Mouse (Mus musculus) cerebellum, adult 18-20 months (tissue): ENCODE results near the gene Mrpl55.
A peak's percentile ranks its signal among the peaks of the same experiment; 100 is the strongest.

Experiments
- DNase-seq, 2 experiments: peaks; one replicate each; pipeline ENCODE4 v3.0.0; 2021

The Mrpl55 gene

DNA sequence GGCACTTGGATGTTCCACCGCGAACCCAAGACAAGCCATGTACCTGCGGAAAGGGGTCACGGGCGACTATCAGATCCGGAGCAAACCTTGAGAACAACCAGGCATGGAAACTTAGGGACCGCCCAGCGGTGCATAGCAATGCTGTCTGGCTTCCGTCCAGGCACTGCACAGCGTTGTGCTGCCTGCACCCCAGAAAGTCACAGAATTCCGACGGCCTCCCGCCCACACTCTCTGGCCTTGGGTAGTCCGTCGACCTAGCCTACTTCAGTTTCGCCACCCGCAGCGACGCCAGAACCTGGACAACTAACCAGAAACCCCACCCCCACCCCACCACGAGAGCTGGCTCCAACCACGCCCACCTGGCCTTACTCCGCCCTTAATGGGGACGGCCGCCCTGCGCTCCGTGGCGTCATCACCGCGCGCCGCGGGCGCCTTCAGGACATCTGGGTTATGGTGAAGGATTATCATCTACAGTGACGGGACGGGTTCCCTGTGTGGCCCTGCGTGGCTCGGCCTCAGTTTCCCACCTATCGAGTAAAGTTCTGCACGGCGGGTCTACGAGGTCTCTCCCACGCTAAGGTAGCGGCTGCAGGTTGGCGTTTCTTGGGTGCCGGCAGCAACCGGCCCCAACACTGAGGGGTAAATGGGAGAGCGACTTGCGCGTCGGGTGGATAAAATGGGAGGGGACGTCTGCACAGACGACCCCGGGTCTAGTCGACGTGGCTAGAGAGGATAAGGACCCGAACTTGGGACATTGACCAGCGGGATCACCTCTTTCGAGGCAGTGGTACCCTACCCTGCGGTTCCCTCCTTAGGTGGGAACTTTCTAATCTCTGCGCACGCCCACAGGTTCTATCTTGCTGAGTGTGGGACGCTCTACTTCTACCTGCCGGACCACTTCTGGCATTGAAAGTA is at the start of gene Mrpl55:
Gene Mrpl55, plus strand, starts transcription at position 406 of the 915 bp plus-strand sequence.
- peak; percentile 93 to 95 for DNase-seq

DNA sequence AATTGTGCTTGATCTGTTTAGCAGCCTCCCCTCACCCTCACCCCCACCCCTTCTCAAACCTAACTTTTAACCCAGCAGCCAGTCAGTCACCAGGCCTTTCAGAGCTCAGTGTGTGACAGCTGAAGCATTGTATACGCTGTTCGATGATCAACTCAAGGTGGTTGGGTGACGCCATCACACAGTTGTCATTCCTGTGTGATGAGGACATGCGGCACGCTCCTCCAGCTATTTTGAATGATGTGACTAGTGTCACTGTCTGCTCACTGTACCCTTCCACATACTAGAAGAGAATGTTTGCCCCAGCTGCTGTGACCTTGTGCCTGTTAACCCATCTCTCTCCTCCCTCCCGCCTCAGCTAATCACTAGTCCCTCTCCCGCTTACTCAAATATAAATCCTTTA is 48.1 kb upstream of the Mrpl55 start:
- no peak for DNase-seq

DNA sequence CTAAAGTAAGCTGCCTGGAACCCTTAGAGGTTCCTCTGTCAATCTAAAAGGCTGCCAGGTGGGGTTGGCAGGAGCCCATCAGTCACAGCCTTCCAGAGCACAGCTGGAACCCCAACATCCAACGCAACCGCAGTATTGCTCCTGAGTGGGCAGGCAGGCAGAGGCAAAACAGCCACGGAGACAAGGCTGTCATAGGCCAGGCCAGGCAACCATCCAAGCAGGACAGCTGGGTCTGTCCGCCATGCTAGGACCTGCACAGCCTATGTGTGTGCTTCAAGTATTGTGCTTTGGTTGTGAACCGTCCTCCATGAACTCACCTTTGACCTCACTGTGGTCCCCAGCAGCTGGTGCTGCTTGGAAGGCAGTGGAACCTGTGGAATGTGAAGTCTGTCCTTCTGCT is 46.4 kb upstream of the Mrpl55 start:
- DNase-seq, result no peak

DNA sequence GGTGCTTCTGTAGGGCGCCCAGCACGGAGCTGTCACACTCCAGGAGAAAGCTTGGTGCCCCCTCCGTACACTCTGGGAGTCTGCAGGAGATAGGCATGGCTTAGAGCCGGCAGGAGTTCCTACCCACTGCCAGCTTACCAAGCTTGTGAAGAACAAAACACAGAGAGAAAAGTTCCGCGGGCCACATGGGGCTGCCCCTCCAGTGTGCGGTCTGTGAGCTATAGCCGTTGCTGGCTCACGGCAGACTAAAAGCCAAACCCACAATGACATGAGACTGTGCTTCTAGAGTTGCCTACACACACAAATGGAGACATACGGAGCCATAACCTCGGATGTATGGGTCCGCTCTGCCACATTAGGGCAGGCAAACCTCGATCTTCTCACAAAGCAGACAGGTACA is 43.2 kb upstream of the Mrpl55 start:
- DNase-seq, result no peak

DNA sequence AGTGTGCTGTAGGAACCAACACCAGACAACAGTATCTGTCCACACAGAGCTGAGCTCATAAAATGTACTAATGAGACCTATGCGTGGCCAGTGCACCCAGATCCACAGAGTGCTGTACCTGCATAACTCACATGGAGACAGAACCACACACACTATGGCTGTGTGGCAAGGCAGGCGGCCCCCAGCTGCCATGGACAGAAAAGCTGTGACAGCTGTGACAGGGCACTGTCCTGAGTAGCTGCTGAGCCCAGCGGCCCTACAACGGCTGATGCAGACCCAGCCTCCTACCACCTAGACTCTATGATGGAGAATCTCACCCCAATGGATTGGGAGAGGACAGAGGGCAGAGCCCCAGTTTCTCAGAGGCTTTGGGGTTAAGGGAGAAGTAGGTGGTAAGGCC is 42.7 kb upstream of the Mrpl55 start:
- DNase-seq, result no peak

DNA sequence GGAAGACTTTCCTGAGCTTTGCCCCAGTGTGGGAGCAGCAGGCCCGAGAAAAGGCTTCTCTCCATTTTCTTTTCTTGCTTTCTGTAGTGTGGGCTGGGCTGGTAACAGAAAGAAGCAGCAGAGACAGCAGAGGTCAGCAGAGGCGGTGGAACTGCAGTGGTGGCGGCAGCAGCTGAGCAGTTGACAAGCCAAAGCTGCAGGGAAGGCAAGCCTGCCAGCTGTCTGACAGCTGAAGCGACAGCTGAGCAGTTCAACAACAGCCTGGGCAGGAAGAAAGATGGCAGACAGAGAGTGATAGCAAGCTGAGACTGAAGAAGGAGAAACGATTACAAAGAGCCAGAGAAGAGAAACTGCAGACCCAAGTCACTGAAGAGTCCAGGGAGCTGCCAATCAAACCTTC is 40.9 kb upstream of the Mrpl55 start:
- DNase-seq, result no peak

DNA sequence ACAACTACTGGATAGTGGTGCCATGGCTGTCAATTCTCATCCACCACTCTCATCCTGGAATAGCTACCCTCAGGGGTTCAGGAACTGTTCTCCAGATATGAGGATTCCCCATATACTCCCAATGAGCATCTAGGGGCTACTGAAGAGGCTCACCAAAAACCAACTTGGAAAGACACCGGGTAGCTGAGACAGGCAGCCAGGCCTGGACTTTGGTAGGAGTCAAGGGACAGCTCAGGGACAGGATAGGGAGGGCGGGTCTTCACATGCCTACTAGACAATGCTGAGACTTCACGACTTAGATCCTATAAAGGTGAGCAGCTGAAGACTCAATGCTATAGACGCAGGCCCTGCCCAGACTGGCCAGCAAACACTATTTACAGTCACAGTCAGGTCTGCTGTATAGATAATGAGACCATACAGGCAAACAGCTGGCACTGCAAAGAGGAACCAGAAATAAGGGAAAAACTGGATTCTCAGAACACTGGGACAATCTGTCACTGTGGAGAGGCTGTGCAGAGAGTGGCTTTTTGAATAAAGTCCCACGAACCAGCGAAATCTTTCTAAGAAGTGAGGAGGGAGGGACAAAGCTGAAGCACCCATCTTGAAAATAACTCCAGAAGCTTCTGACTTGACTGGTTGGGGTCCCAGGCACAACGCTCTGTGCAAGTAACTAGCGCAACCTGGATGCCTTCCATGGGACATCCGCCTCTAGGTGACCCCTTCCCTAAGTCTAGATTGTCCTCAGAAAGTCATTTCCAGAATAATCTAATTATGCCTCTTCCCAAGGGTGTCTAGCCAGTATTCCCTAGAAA is 39.6 kb upstream of the Mrpl55 start:
- DNase-seq, result no peak

DNA sequence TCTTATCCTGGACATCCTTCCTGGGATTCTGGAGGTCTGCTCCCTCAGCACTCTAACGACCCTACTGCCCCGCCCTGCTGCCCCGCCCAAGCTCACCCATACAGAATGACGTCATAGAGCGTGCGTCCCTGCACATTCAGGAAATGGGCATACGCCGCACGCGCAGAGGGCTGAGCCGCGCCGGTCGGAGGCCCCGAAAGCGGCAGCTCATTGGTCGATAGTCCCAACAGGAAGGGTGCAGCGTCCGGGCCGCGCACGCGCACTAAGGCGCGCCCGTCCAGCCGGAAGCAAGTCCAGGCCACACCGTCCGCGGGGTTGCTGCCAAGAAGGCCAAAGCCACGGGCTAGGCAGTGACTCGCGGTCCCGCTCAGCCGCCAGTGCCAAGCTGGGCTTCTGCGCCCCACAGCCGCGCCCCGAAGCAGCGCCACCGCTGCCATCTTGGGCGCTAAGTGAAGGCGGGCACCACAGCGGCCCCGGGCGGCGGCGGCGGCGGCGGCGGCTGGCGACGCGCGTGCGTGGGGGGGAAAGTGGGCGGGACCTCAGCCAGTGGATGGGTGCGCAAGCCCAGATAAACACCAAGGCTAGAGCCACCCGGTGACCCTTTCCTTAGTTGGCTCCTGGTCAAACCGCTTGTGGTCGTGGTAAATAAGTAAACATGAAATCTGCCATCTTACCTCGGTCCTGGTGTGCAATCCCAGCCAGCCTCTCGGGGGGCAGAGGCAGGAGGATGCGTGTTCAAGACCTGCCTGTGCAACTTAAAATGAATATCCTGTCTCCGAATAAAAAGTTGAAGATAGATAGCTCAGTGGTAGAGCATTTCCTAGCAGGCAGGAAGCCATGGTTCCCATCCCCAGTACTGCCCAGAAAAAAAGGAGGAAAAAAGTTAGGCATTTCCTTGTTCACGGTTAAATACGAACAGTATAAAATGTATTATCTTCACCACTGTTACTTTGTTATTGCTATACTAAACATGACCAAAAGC is 38.7 kb upstream of the Mrpl55 start, which contains the start of gene Iba57:
Gene Iba57, minus strand, starts transcription at position 485 of the 982 bp plus-strand sequence.
- DNase-seq, result peak; percentile 99

DNA sequence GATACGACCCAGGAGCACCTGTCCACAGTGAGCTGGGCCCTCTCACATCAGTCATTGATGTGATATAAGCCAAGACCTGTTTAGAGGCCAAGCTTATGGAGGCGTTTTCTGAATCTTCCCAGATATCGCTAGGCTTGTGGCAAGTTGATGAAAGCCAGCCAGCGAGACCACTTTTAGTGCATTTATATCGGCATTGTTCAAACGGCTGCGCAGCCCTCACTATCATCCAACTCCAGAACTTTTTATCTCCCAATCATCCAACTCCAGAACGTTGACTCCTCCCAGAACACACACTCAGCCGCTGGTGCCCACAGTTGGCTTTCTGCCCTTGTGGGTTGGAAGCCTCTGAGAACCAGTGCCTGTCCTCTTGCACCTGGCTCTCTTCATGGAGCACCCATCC is 37.9 kb upstream of the Mrpl55 start:
- no peak for DNase-seq

DNA sequence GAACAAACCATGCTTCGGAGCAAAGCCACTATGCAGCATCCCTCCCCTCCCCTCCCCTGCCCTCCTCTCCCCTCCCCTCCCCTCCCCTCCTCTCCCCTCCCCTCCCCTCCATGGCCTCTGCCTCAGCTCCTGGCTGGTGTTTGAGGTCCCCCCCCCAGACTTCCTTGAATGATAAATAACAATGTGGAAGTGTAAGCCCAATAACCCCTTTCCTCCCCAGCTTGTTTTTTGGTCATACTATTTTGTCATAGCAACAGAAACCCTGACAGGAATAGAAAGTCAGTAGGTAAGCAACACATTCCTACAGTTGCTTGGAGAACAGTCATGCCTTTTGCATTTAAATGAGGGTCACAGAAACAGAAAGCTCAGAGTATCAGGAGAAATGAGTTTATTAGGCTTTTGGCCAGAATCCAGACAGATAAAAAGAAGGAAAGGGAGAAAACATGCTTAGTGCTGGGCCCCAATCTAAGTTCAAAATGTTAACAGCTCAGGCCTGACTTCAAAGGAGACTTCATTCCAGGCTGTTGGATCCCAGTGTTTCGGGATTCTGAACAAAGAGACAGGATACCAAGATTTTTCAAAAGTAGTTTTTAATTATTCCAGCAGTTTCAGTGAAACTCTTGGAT is 36.6 kb upstream of the Mrpl55 start:
- no peak for DNase-seq

DNA sequence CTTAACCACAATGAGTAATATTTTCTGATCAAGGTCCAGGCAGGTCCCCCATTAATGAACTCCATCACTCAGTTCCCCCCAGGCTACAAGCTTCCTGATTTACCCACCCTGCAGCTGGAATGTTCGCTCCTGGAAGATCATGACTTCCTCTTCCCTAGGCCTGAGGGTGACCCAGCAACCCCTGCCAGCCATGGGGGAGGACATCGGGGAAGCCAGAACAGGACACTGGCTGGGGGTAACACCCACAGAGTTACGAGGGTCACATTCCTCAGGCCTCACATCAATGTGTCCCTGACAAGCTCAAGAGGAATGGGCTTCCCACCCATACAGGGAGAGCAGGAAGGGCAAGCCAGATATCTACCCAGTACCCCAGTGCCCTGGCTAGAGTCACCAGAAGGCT is 32.5 kb upstream of the Mrpl55 start:
- DNase-seq, result no peak

DNA sequence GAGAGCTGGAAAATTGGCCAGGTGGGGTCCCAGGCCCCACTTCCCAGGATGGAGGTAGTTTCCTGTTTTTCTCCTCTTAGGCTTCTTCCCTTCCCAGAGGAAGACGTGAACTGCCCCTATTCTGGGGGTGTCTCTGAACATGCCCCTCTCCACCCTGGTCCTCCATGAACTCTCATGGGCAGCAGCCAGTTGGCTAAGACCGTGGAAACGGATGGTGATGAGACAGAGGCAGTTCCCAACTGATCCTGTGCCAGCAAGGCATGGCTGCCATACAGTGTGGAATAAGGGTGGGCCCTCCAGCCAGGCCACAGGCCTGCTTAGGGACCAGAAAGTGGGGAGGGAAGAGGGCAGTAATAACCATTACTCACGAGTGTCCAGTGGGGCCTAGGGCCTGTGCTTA is 31.7 kb upstream of the Mrpl55 start:
- DNase-seq, result no peak

DNA sequence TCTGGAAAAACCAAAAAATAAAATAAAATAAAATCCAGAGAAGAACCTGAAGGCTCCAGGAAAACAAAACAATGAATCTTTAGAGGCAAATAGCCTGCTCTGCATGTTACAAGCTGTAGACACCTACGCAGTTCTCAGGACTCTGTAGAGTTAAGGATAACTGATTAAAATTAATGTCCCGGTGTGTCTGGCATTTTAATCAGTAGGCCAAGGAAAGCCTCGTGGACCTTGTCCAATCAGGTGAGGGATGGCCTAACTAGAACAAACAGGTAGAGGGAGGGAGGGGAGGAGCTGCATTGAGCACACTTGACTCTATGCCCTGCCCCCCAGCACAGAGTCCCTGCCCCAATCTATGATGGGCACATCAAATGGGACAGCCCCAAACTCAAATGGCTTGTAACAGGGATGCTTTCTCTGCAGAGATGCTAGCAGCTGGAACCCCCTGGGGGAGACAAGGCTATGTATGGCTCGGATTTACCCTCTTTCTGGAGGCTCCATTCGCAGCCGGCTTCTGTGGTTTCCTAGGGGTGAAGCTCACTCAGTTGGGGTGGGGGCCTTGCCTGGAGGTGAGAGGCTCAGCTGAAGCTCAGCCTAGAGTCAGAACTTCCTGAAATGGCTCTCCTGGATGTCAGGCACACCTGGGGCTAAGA is 28.0 kb upstream of the Mrpl55 start:
- DNase-seq, result no peak

DNA sequence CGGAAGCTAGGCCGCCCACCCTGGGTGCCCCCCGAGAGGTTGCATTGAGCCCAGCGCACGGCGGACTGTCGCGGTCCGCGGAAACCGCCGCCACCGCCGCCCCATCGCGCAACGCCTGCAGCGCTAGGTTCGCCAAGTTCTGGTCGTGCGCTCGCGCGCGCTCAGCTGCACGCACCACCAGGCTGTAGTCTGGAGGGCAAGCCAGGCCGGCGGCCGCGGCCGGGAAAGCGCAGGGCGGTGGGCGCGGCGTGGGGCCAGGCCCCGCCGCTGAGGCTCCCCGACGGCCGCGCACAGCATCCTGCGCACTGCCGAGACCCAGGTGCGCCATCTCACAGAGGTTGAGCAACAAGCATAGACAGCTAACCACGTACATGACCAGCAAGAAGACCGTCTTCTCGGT is 25.8 kb upstream of the Mrpl55 start:
- no peak for DNase-seq

DNA sequence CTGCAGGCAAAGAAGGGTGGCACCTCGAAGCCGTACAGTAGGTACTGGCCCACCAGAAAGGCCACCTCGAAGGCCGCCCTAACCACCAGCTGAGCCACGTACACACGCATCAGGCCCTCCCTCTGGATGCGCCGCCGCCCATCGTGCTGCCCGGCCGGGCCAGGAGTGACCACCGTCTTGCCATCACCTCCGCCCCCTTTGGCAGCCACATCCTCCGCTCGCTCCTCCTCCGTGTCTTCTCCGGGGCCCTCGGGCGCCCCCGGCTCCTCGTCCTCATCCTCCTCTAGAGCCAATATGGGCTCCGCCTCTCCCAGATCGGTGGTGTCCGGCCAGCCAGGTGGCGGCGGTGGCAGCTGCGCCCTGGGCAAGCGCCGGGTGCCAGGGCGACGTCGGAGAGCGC is 25.4 kb upstream of the Mrpl55 start:
- no peak for DNase-seq

DNA sequence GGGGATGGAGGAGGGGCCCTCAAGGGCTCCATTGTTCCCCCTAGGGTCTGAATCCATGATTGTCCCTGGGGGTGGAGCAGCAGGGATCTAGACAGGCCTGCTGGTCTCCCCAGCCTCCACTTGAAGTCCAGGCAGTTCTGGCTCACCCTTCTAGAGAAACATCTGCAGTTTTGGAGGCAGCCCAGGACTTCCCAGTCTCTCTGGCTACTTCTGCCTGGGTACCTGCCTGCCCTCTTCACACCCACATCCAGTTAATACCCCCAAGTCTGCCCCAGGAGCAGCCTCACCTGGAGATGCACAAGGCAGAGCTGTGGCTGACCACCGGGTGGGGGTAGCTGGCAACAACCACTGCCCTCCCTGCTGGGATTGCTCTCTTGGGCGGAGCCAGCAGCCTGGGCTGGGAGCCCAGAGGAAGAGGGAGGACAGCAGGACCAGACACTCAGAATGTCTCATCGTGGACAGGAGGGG is 19.4 kb upstream of the Mrpl55 start, which contains the start of gene Gjc2:
Gene Gjc2, minus strand, starts transcription at position 350 of the 468 bp plus-strand sequence.
- DNase-seq, result peak; percentile 34

DNA sequence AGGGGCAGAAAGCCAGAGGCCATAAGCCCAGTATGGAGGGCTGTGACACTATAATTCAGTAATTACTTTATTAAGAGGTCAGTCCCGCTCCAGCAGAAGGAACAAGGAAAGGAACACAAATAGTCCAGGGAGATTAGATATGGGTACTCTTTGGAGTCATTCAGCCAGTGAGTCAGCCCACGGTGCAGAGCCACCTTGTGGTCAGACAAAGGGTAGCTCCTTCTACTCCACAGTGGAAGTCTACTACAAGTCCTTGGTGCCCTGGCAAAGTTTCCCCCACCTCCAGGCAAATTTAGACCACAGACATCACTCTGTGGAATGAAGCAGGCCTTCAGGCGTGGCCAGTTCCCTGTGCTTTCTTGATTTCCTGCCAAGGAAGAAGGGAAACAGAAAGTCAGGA is 18.5 kb upstream of the Mrpl55 start:
- DNase-seq, result peak; percentile 56 to 62

DNA sequence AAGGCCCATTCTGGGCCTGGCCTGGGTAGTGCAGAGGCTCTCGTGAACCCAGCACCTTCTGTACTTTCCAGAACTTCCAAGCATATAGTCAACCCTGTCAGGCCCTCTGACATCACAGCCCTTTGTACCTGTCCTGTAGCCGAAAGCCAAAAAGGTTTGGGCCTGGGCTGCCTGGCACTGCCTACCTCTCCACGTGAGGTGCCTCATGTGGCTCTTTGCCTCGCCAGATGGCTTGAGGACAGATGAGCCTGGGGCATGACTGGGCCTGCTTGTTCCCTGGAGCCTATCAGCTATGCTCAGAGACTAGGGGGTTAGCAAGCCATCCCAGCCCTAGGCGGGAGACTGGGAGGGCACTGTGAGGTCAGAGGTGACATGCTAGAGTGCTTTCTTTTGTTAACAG is 16.8 kb upstream of the Mrpl55 start:
- no peak for DNase-seq

DNA sequence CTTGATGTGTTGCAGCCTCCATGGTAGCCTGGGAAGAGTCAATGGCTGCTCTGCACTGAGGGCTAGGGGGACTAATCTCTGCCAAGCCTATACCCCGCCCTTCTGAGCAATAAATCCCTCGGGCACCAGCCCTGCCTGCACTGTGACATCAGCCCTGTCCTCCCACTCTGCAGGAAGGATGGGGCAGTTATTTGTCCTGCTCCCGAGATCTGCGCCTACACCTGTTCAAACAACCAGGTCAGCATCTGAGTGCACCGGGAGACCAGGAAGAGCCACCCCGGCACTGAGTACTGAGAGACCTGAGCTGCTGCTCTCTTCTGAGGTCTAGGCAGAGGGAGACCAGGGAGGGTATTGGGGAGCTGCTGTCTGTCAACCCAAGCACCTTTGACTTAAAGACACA is 14.6 kb upstream of the Mrpl55 start:
- no peak for DNase-seq

DNA sequence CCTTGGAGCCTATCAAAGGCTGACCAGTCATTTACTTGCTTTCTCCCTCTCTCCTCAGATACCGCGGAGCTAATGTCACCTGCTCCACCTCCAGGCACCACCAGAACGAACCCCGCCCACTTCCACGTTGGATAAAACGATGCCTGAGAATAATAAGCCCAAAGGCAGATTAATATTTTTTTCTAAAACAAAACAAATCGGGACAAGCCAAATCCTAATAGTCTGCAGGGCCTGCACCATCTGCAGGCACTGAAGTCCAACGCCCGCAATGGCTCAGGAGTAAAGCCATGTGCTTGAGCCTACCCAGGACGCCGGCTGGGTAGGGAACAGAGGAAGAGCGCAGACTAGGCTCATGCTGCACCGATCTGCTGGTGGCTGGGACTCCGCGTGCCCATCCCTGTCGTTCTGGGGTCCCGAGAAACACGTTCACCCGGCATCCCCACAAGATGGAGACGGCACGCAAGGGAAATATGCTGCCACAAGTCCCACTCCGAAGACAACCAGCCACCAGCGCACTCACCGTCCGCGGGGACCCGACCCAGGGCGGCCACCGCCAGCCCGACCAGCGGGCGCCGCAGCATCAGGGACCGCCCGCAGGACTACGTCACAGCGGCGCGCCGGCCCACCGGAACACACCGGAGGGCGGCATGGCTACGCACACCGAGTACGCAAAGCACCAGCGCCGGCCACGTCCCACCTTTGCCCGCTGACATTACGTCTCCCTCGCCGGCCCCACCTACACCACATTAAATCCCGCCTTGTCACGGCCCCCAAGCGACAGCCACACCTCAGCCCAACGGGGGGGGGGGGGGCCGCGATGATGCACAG is 10.8 kb upstream of the Mrpl55 start:
- peak; percentile 91 to 92 for DNase-seq

DNA sequence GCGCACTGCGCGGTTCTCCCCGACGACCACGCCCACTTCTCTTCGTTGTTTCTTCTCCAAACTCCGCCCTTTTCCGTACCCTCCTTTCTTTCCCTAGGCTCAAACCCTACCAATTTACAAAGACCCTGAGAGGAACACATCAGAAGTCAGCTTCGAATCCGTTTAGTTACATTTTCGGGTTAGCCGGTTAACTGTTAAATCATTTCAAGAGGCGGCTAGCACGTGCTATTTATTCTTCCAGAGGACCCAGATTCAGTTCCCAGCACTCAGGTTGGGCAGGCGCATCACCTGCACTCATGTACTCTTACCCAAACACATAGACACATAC is 10.3 kb upstream of the Mrpl55 start, which contains the start of gene Guk1:
Gene Guk1, minus strand, starts transcription at position 154 of the 328 bp plus-strand sequence.
- DNase-seq, result no peak
